Mouse (Mus musculus): ENCODE measurements around the gene Ephx1. TPM values are rescaled to one million over a fixed set of nuclear protein-coding genes. Genes with fewer than 3 reads are reported as not detected.
"Not testable (repeated sequence)": the region's sequence is repeated elsewhere in the genome, so short reads cannot be mapped to it uniquely, and the experiment has no call there.

The Ephx1 gene
- total RNA-seq, 2 experiments from 2014 or later = 26.8 to 31.2 TPM

DNA sequence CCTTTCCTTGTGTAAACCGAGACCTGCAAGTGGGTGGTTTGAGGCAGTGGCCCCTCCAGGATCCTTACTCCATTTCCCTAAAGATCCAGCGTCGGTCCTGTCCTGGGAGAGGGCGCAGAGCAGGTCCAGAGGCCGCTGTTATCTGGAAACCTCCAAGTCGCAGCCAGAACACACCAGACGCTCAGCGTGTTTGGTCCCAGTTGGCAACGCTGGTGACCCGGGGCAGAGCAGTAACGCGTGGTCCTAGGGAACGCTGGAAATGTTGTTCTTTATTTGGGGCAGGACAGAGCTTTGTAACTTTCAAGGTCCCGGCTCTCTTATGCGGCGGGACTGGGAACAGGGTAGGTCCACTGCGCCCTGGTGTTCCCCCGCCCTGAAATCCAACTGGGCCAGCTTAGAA is 79.0 kb downstream of the Ephx1 start:
- no peak for DNase-seq (ENCODE audit: extremely low spot score in 1 of 2, low spot score in 1 of 2)

GRCm38 (mm10) chr1:180940776-180941460 is 79.8 kb downstream of the Ephx1 start:
- no peak for DNase-seq (ENCODE audit: extremely low spot score in 1 of 2, low spot score in 1 of 2)

- DNase-seq (ENCODE audit: extremely low spot score in 1 of 2, low spot score in 1 of 2) = not testable (repeated sequence)
Observed at GRCm38 (mm10) chr1:180938781-180939180, 81.9 kb downstream of the Ephx1 start.

DNA sequence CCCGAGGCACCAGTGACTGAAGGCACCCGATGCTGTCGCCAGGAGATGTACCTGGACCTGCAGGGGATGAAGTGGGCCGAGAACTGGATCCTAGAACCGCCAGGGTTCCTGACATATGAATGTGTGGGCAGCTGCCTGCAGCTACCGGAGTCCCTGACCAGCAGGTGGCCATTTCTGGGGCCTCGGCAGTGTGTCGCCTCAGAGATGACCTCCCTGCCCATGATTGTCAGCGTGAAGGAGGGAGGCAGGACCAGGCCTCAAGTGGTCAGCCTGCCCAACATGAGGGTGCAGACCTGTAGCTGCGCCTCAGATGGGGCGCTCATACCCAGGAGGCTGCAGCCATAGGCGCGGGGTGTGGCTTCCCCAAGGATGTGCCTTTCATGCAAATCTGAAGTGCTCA is 83.1 kb downstream of the Ephx1 start:
- not testable (repeated sequence) for DNase-seq (ENCODE audit: extremely low spot score in 1 of 2, low spot score in 1 of 2)

- not testable (repeated sequence) for DNase-seq (ENCODE audit: extremely low spot score in 1 of 2, low spot score in 1 of 2)
Observed at GRCm38 (mm10) chr1:180936610-180937398, 83.9 kb downstream of the Ephx1 start.

- no peak for DNase-seq (ENCODE audit: extremely low spot score in 1 of 2, low spot score in 1 of 2)
Observed at GRCm38 (mm10) chr1:180934467-180935419, 86.0 kb downstream of the Ephx1 start, which contains the start of gene Lefty1. Gene Lefty1 (plus strand): TSS chr1:180935022.

- DNase-seq (ENCODE audit: extremely low spot score in 1 of 2, low spot score in 1 of 2) = no peak
Observed at GRCm38 (mm10) chr1:180933659-180934058, 87.0 kb downstream of the Ephx1 start.

GRCm38 (mm10) chr1:180931106-180931505 is 89.6 kb downstream of the Ephx1 start:
- no peak for DNase-seq (ENCODE audit: extremely low spot score in 1 of 2, low spot score in 1 of 2)

- DNase-seq (ENCODE audit: extremely low spot score in 1 of 2, low spot score in 1 of 2) = no peak
Observed at GRCm38 (mm10) chr1:180929599-180929998, 91.1 kb downstream of the Ephx1 start.

DNA sequence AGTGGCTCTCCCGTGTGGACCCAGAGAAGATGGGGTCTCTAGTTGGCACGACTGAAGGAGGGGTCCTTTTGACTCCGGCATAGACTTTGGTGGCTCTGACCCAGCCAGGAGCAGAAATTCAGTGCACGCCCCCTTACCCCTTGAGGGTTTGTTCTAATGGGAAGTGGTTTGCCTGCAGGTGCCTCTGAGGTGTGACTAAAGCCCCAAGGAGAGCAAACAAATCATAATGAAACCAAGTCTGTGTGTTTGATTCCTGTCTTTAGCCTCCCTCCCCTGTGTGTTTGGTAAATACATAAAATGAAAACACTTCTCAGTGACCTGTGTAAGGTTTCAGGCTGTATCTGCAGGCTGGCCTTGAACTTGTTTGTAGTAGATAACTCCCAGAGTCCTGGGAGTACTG is 94.4 kb downstream of the Ephx1 start:
- DNase-seq (ENCODE audit: extremely low spot score in 1 of 2, low spot score in 1 of 2) = no peak

Other genes starting within 250 kb of the Ephx1 start
- 100 to 1,000 TPM; 388 to 399 TPM for gene H3f3a, start 207.0 kb downstream of the Ephx1 start, total RNA-seq (2021)
- gene Sde2, start 169.8 kb downstream of the Ephx1 start, total RNA-seq (2021) = 10 to 100 TPM; 20.6 to 23.4 TPM
- gene Lefty2, start 127.8 kb downstream of the Ephx1 start, total RNA-seq (2021) = 1 to 10 TPM; 3.0 to 4.2 TPM
- gene Pycr2, start 116.6 kb downstream of the Ephx1 start, total RNA-seq (2021) = 10 to 100 TPM; 40.0 to 48.0 TPM
- 10 to 100 TPM; 11.2 to 12.4 TPM for gene Lefty1, start 85.9 kb downstream of the Ephx1 start, total RNA-seq (2021)
- 10 to 100 TPM; 18.7 to 18.9 TPM for gene Tmem63a, start 78.6 kb downstream of the Ephx1 start, total RNA-seq (2021)
- gene 9130409I23Rik, start 30.3 kb upstream of the Ephx1 start, total RNA-seq (2021) = under 1 TPM in 1 of 2 experiments, not detected in 1; 0.15 TPM
- 10 to 100 TPM; 25.1 to 34.5 TPM for gene Nvl, start 123.3 kb upstream of the Ephx1 start, total RNA-seq (2021)
- gene Cnih4, start 123.8 kb upstream of the Ephx1 start, total RNA-seq (2021) = 10 to 100 TPM; 22.8 to 27.1 TPM
- gene Wdr26, start 191.1 kb upstream of the Ephx1 start, total RNA-seq (2021) = 100 to 1,000 TPM; 109 to 116 TPM

Measured in layer of hippocampus, postnatal 25 days (tissue).